Mouse (Mus musculus) testis, adult 2 months (tissue): ENCODE results near the gene Armh4. TPM values are rescaled to one million over a fixed set of nuclear protein-coding genes. Genes with fewer than 3 reads are reported as not detected.
A peak's percentile ranks its signal among the peaks of the same experiment; 100 is the strongest.

ENCODE experiments used
- H3K27ac ChIP-seq: fragments of 200-500 bp; 2 replicates; pipeline ENCODE4 v1.5.1; 2012; ENCODE audit warnings: low read depth, low read length; ENCODE audit not compliant: control insufficient read depth, insufficient read depth
- H3K27me3 ChIP-seq: fragments of 200-500 bp; 2 replicates; pipeline ENCODE4 v1.6.1; 2012; ENCODE audit warnings: mild to moderate bottlenecking, low read length, moderate library complexity; ENCODE audit not compliant: control insufficient read depth, insufficient read depth
- H3K36me3 ChIP-seq: fragments of 200-500 bp; 2 replicates; pipeline ENCODE4 v1.6.1; 2012; ENCODE audit warnings: mild to moderate bottlenecking, low read length; ENCODE audit not compliant: control insufficient read depth, insufficient read depth
- H3K4me1 ChIP-seq: fragments of 200-500 bp; 2 replicates; pipeline ENCODE4 v1.6.1; 2012; ENCODE audit warnings: low read length; ENCODE audit not compliant: control insufficient read depth, insufficient read depth
- H3K4me3 ChIP-seq: fragments of 200-500 bp; 2 replicates; pipeline ENCODE4 v1.5.1; 2012; ENCODE audit warnings: low read depth, mild to moderate bottlenecking, low read length, moderate library complexity, mixed read lengths; ENCODE audit not compliant: control insufficient read depth
- CTCF ChIP-seq: fragments of 200-500 bp; IDR thresholded peaks from 2 replicates; pipeline ENCODE4 v1.5.1; 2012; ENCODE audit warnings: low read depth, mild to moderate bottlenecking, inconsistent platforms, low read length, moderate library complexity; ENCODE audit not compliant: control insufficient read depth, insufficient read depth, insufficient replicate concordance
- POLR2A ChIP-seq: fragments of 200-500 bp; IDR thresholded peaks from 2 replicates; pipeline ENCODE4 v1.6.1; 2012; ENCODE audit warnings: low read depth, mild to moderate bottlenecking, inconsistent platforms, low read length, moderate library complexity; ENCODE audit not compliant: control insufficient read depth
- polyA plus RNA-seq: library from polyadenylated mRNA; depleted of rRNA; stranded (reverse); fragments of >200 nt; gene quantifications from 2 replicates; pipeline ENCODE4 v1.2.3, GENCODE M21; 2012

Gene Armh4
- polyA plus RNA-seq, 1 experiment, result 0.22 TPM

DNA sequence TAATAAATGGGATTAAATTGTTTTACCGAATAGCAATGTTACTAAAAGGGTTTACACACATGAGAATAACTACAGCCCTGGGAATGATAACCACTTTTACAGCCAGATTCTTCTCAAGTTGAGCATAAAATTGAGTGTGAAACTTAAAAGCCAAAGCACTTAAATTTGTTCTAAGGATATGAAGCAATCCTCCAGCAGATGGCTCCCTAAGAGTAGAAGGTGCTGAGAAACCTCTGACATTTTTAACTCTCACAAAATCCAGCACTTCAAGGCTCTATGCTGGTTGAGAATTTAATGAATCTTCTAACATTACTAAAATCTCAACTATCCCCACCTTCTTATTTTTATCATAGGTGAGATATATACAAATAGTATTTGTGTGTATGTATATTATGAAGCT is 27.3 kb downstream of the Armh4 start:
- Histone ChIP-seq H3K4me3 (no peak overlapping the region), H3K36me3 (no peaks in the 10 kb centered on the region), H3K27me3 (no peaks in the 10 kb centered on the region), H3K4me1 (no peaks in the 10 kb centered on the region), H3K27ac (no peak overlapping the region)
- no peak for TF ChIP-seq POLR2A

DNA sequence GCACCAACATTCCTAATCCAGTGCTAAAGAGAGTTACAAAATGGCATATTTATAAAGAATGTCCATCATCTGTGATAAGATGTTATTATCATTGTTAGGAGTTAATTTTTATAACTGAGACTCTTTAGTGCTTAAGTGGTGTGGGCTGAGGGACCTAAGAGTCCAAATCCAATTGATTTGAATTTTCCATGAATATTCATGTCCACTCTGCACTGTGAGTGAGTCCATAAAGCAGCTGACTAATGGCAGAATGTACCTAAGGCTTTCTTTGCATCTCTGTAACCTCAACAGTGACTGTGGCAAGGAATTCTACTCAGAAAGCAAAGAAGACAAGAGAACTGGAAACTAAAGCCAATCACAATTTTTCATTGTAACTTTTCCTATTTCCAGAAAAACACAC is 30.6 kb downstream of the Armh4 start:
- Histone ChIP-seq H3K4me3 (no peak overlapping the region), H3K4me1 (no peaks in the 10 kb centered on the region), H3K27ac (no peak overlapping the region), H3K27me3 (no peaks in the 10 kb centered on the region), H3K36me3 (no peaks in the 10 kb centered on the region)
- TF ChIP-seq POLR2A (no peak), CTCF (no peak)

DNA sequence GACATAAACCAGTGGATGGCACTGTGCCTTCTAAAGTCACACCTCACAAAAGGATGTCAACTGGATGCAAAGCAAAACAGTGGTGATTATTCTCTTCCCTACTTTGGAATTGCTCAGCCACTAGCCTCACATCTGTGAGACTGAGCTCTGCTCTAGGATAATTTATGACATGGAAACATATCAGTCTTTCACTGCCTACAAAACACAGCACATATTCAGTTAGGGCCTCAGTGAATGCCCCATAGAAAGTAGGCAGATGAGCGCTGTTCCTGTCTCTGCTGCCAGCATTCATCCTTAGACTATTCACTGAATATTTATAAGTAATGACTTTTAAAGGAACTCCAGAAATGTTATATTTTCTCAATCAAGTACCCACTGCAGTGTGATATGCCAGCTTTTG is 37.3 kb downstream of the Armh4 start:
- Histone ChIP-seq H3K36me3 (no peaks in the 10 kb centered on the region), H3K27me3 (no peaks in the 10 kb centered on the region), H3K27ac (no peak overlapping the region), H3K4me1 (no peaks in the 10 kb centered on the region), H3K4me3 (no peak overlapping the region)
- TF ChIP-seq POLR2A (no peak), CTCF (no peak)

DNA sequence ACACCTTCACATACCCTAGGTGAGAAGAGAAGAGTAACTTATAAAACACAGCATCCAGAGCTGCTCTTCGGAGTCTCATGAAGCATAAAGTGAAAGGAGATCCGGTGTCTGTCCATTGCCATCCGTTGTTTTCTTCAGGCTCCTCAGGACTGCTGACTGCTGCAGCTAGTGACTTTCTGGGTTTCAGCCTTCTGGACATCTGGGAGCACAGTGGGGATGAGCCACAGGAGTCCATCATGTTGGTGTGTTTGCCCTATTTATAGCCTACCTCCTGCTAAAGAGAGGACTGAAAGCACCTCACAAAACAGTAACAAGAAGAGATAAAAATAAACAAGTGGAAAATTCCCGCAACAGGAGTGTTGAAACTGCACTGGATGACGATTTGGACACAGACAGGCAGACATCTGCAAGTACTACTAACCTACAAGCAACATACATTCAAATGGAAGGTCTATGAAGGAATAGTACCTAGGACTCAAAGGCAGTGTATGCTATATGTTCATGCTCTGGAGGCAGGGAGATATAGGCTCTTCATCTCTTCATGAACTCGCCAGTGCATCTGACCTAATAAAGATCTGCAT is 39.1 kb downstream of the Armh4 start:
- no peak overlapping the region for H3K27ac ChIP-seq
- no peaks in the 10 kb centered on the region for H3K36me3 ChIP-seq
- H3K4me3 ChIP-seq, result no peak overlapping the region
- H3K4me1 ChIP-seq, result no peaks in the 10 kb centered on the region
- H3K27me3 ChIP-seq, result no peaks in the 10 kb centered on the region
- TF ChIP-seq CTCF (no peak), POLR2A (no peak)

DNA sequence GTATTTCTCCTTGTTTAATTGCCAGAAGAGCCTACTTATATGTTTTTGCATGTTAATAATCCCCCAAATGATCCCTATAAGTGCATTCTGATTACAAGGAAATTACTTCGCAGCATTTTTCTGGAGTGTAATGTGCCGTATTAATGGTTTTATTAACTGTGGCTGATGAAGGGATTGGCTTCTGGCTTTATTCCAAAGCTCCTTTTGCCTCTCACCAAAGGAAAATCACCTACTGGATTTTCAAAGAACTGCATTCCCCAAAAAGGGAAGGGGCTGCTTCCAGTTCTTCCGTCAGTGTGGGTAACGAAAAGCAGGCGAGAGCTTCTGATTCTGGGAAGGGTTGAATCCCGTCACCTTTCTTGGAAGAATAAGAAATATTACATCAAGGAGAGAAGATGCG is 43.9 kb downstream of the Armh4 start:
- Histone ChIP-seq H3K27me3 (no peaks in the 10 kb centered on the region), H3K4me3 (no peak overlapping the region), H3K36me3 (no peaks in the 10 kb centered on the region), H3K4me1 (no peaks in the 10 kb centered on the region), H3K27ac (no peak overlapping the region)
- no peak for TF ChIP-seq POLR2A
- no peak for TF ChIP-seq CTCF

DNA sequence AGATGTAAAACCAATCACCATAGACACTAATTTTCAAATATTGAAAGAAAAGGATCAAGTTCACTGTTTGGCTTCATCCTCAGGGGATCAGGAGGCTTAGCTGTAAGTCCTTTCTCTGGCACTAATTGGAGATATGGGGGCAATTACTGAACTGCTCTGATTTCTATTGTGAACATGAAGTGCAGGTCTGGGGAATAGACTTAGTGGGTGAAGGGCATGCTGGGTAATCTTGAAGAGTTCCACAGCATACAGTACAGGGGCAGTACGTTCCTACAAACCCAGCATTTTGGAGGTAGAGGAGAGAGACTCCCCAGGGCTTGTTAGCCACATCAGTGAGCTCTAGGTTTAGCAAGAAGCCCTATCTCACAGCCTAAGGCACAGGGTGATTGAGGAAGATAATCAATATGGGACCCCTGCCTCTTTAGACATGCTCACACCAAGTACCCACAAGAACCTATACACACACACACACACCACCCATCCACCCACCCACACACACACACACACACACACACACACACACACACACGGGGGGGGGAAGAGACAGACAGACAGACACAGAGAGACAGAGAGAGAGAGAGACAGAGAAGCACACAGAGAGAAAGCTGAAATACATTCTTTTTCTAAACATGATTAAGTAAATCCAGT is 44.6 kb downstream of the Armh4 start:
- H3K27ac ChIP-seq, result no peak overlapping the region
- TF ChIP-seq CTCF (no peak), POLR2A (no peak)
- H3K4me3 ChIP-seq, result no peak overlapping the region
- no peaks in the 10 kb centered on the region for H3K4me1 ChIP-seq
- H3K36me3 ChIP-seq, result no peaks in the 10 kb centered on the region
- H3K27me3 ChIP-seq, result no peaks in the 10 kb centered on the region

DNA sequence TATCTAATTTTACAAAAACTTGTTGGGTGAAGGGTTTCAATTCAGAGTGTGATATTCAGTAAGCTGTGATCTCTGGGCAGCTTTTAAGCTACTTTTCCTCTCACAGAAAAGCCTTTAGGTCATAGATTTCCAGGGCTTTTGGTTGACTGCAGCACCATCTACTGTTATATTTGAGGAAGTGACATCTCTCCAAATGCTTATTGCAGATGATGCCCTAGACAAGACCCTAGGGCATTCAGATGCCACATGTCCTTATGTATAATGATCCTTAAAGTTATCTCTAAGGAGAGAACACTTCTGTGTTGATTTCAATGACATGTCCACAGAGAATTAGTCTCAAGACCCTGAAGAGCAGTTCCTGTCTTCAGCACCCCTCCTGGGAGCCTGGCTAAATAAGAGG is 49.2 kb downstream of the Armh4 start:
- no peak for TF ChIP-seq POLR2A
- no peaks in the 10 kb centered on the region for H3K36me3 ChIP-seq
- H3K27me3 ChIP-seq, result no peaks in the 10 kb centered on the region
- H3K4me3 ChIP-seq, result no peak overlapping the region
- no peaks in the 10 kb centered on the region for H3K4me1 ChIP-seq
- H3K27ac ChIP-seq, result no peak overlapping the region

DNA sequence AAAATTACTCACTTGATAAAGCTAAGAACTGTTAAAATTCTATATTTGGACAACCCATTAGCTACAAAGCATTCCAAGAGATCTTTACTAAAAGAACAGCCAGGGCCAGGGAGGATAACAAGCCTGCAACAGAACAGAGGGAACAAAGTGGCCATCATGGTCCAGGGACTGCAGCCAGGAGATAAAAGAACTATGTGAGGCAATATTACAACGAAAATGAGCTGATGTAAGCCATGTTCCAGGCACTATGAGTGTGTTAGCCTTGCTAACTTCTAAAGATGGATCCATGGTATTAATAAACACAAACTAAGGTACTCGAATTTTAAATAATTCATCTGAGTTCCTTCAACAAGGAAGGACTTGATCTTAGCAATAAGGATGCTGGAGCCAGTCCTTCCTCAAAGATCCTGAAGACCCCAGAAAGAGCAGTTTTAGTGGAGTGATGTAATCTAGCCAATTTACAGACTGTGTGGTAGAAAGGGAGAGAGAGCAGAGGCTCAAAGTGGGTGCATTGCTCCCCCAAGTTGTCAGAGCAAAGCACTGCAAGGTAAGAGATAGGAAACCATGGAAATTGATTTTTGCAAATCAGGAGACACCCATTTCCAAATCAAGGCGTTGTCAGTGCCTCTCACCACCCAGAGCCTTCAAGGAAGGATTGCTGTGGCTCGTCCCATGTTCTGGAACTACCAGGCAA is 59.7 kb downstream of the Armh4 start:
- Histone ChIP-seq H3K27me3 (no peaks in the 10 kb centered on the region), H3K4me1 (no peaks in the 10 kb centered on the region), H3K36me3 (no peaks in the 10 kb centered on the region), H3K27ac (peak overlapping the region; percentile 25; the same call in 1 of the 2 replicates), H3K4me3 (no peak overlapping the region)
- TF ChIP-seq POLR2A, result no peak
- TF ChIP-seq CTCF, result no peak
